Mouse (Mus musculus) limb, embryonic 12.5 days (tissue): ENCODE measurements around the gene Zfp84. TPM values are rescaled to one million over a fixed set of nuclear protein-coding genes. Genes with fewer than 3 reads are reported as not detected.
"Not testable (repeated sequence)": the region's sequence is repeated elsewhere in the genome, so short reads cannot be mapped to it uniquely, and the experiment has no call there.

Source experiments
- ATAC-seq: fragments of 200-750 bp; cut with Nextera tagmentation; 2 replicates; pipeline ENCODE4 v1.8.0; 2017; ENCODE audit warnings: low read depth, moderate TSS enrichment; ENCODE audit not compliant: insufficient number of reproducible peaks, insufficient read depth, low FRiP score, low TSS enrichment
- H3K27ac ChIP-seq: fragments of 300-500 bp; sonication (generic); 2 replicates; pipeline ENCODE4 v1.5.1; 2016; ENCODE audit warnings: mild to moderate bottlenecking, moderate library complexity
- H3K27me3 ChIP-seq: fragments of 300-500 bp; sonication (generic); 2 replicates; pipeline ENCODE4 v1.6.1; 2016; ENCODE audit warnings: mild to moderate bottlenecking, moderate library complexity
- H3K36me3 ChIP-seq: fragments of 300-500 bp; sonication (generic); 2 replicates; pipeline ENCODE4 v1.6.1; 2016; ENCODE audit warnings: mild to moderate bottlenecking, moderate library complexity
- H3K4me1 ChIP-seq: fragments of 300-500 bp; sonication (generic); replicated peaks from 2 replicates; pipeline ENCODE4 v1.6.1; 2016
- H3K4me2 ChIP-seq: fragments of 300-500 bp; sonication (generic); 2 replicates; pipeline ENCODE4 v1.6.1; 2016; ENCODE audit warnings: mild to moderate bottlenecking, moderate library complexity
- H3K4me3 ChIP-seq: fragments of 300-500 bp; sonication (generic); replicated peaks from 2 replicates; pipeline ENCODE4 v1.5.1; 2016; ENCODE audit warnings: mild to moderate bottlenecking
- H3K9ac ChIP-seq: fragments of 300-500 bp; sonication (generic); replicated peaks from 2 replicates; pipeline ENCODE4 v1.6.1; 2016; ENCODE audit warnings: mild to moderate bottlenecking, moderate library complexity
- H3K9me3 ChIP-seq: fragments of 300-500 bp; sonication (generic); 2 replicates; pipeline ENCODE4 v1.6.1; 2016; ENCODE audit warnings: mild to moderate bottlenecking, moderate library complexity
- WGBS: fragments of 180-500 bp; shearing (Covaris S2); methylation state at CpG from one replicate; pipeline ENCODE4 v1.1.7; 2016; 5-methylcytosine and 5-hydroxymethylcytosine counted together
- polyA plus RNA-seq: library from polyadenylated mRNA; unstranded; fragments of >200 nt; fragmentation: Nextera tagmentation; extraction: Ambion mirVana; gene quantifications from 2 replicates; pipeline ENCODE4 v1.2.1, GENCODE M21; 2016

Zfp84 gene
- polyA plus RNA-seq = 14.0 and 14.7 TPM in 2 replicates

- peak; percentile 92 for ATAC-seq
- H3K36me3 ChIP-seq = peaks cover 25% of the 10 kb centered on the region
- H3K4me2 ChIP-seq = peak within 1 kb of the TSS; percentile 67
- H3K4me3 ChIP-seq = peak within 1 kb of the TSS; percentile 74
- peak within 1 kb of the TSS; percentile 65 for H3K9ac ChIP-seq
- peak within 1 kb of the TSS; percentile 83 for H3K27ac ChIP-seq
- H3K9me3 ChIP-seq = no peaks in the 10 kb centered on the region
- no peaks in the 10 kb centered on the region for H3K27me3 ChIP-seq
- H3K4me1 ChIP-seq = peaks cover 16% of the 10 kb centered on the region
- WGBS = under 1% methylated on average over 32 of the region's 32 CpGs
Measured at GRCm38 (mm10) chr7:29768090-29768900, at the start of gene Zfp84. Gene Zfp84 (plus strand): TSS chr7:29768552.

DNA sequence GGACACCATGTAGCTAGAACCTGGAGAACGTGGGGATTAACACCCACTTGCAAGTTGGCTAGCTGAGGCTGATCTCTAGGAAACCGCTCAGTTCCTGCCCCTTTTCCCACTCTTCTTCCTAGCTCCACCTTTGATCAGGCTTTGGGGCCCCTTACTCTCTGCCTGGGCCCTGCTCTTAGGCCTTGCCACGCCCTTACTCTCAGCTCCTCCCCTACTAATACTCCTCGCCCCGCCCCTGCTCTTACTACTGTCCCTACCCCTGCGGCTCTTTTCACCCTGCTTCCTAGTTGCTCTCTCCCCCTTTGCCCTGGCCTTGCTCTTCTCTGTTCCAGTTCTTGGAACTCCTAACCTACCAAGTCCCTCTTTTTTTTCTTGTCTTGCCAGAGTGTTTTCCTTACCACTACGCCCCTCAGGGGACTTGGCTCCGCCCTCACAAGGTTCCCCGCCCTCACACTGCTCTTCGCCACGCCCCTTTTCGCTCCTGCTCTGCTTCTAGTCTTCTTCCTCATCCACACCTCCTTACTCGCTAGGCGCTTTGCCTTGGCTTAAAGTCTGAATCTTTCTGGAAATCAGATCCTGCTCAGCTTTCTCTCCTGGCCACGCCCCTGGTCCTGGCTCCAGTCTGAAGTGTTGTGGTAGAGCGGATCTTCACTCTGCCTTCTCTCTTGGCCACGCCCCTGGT is 42.8 kb upstream of the Zfp84 start:
- H3K4me3 ChIP-seq, H3K9ac ChIP-seq, H3K9me3 ChIP-seq, H3K27ac ChIP-seq, H3K4me1 ChIP-seq, ATAC-seq, H3K36me3 ChIP-seq, H3K27me3 ChIP-seq: not testable (repeated sequence)
- H3K4me2 ChIP-seq = peak overlapping the region; percentile 13; the same call in 1 of the 2 replicates
- 25% methylated on average over 17 of the region's 17 CpGs for WGBS

- H3K27me3 ChIP-seq, H3K4me1 ChIP-seq, H3K36me3 ChIP-seq, H3K4me3 ChIP-seq, H3K9ac ChIP-seq, ATAC-seq, H3K27ac ChIP-seq: not testable (repeated sequence)
- H3K9me3 ChIP-seq = peaks cover 11% of the 10 kb centered on the region
- WGBS = 51% methylated on average over 11 of the region's 11 CpGs
- H3K4me2 ChIP-seq = peak within 1 kb of the TSS; percentile 13; the same call in 1 of the 2 replicates
Measured at GRCm38 (mm10) chr7:29726860-29727259, 41.5 kb upstream of the Zfp84 start, which contains the start of gene Catsperg2. Gene Catsperg2 (minus strand): TSS chr7:29727032.

GRCm38 (mm10) chr7:29728055-29728454 is 40.3 kb upstream of the Zfp84 start:
- 94% methylated on average over 2 of the region's 2 CpGs for WGBS
- peaks cover 13% of the 10 kb centered on the region for H3K9me3 ChIP-seq

DNA sequence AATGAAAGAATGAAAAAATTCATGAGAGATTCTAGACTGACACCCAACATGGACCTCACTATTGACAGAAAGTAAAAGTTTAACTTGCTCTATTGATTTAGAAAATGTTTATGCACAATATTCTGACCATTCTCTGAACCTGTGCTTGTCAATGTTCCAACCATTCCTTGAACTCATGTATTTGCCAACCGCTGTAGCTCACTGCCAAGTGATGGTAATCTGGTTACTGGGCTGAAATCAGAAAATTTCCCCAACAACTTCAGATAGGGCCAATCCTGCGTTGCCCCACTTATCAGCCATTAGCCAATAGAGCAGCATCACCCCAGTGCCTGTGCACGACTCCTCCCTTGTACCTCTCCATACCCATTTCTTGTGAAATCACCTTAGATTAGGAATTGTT is 26.1 kb upstream of the Zfp84 start:
- no peaks in the 10 kb centered on the region for H3K27me3 ChIP-seq
- no peaks in the 10 kb centered on the region for H3K4me1 ChIP-seq
- H3K36me3 ChIP-seq = no peaks in the 10 kb centered on the region
- WGBS = 85% methylated on average over 3 of the region's 3 CpGs
- ATAC-seq = no peak
- H3K4me2 ChIP-seq = no peak overlapping the region
- H3K4me3 ChIP-seq = no peak overlapping the region
- H3K9me3 ChIP-seq = peaks cover 5% of the 10 kb centered on the region; the same call in 1 of the 2 replicates
- H3K27ac ChIP-seq = no peak overlapping the region
- H3K9ac ChIP-seq = no peak overlapping the region

More at GRCm38 (mm10) chr7:29728055-29728454, 40.3 kb upstream of the Zfp84 start:
- no peak overlapping the region for H3K27ac ChIP-seq
- H3K36me3 ChIP-seq = no peaks in the 10 kb centered on the region
- H3K4me1 ChIP-seq = no peaks in the 10 kb centered on the region
- no peaks in the 10 kb centered on the region for H3K27me3 ChIP-seq
- H3K4me3 ChIP-seq = no peak overlapping the region
- no peak overlapping the region for H3K9ac ChIP-seq
- no peak for ATAC-seq
- H3K4me2 ChIP-seq = no peak overlapping the region

GRCm38 (mm10) chr7:29760476-29760875 is 7.9 kb upstream of the Zfp84 start:
- no peak for ATAC-seq
- H3K36me3 ChIP-seq = 0 out of 2 replicates have a peak, but pooled peaks cover 3% of the 10 kb centered on the region
- H3K27ac ChIP-seq = no peak overlapping the region
- no peak overlapping the region for H3K9ac ChIP-seq
- no peaks in the 10 kb centered on the region for H3K4me1 ChIP-seq
- H3K9me3 ChIP-seq = 0 out of 2 replicates have a peak, but pooled peaks cover 7% of the 10 kb centered on the region
- WGBS = 84% methylated on average over 5 of the region's 5 CpGs
- H3K4me3 ChIP-seq = no peak overlapping the region
- no peak overlapping the region for H3K4me2 ChIP-seq
- H3K27me3 ChIP-seq = no peaks in the 10 kb centered on the region

DNA sequence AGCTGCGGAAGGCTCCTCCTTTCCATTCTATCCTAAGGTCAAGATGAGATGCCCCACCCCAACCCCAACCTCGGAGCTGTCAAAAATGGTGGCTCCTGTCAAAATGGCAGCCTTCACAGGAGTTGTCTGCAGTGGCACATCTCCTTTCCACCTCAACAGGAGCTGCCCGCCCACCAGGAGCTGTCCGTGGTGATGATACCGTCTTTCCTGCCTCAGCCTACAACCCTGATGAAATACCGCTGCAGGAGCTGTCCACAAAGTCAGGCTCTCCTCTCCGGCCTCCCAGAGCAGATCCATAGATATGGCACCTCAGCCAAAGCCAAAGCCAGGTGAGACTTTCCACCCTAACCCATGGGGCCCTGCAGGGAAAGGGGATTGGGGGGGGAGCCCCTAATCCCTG is 3.6 kb upstream of the Zfp84 start:
- WGBS = 70% methylated on average over 7 of the region's 7 CpGs
- Histone ChIP-seq H3K4me2 (no peak overlapping the region), H3K36me3 (0 out of 2 replicates have a peak, but pooled peaks cover 3% of the 10 kb centered on the region), H3K9ac (no peak overlapping the region), H3K27me3 (no peaks in the 10 kb centered on the region), H3K4me3 (no peak overlapping the region), H3K9me3 (no peaks in the 10 kb centered on the region), H3K4me1 (peaks cover 12% of the 10 kb centered on the region), H3K27ac (no peak overlapping the region)
- no peak for ATAC-seq

DNA sequence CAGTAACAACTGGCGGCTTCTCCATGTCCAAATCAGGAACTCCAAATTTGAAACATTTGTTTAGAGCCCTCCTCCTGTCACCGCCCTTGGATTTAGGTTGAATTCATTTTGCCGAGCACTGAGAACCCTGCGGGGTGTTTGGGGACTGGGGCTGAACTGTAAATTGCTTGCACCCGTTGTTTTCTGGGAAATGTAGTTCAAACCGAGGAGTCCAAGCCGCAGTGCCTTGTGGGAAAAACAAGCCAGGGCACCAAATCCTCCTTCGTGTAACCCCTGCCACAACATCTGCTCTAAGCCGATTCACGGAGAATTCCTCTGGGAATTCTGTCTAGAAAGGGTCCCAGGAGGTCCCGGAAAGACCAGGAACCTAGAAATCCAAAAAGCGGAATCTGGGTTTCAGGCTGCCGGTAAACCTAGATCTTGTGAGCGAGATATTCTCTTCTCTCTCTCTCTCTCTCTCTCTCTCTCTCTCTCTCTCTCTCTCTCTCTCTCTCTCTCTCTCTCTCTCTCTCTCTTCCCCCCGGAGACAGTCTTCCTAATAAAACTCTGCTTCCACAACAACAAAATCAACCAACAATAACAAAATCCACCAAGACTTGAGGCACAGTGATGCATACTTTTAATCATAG is 1.2 kb upstream of the Zfp84 start:
- peak; percentile 40; the same call in 1 of the 2 replicates for ATAC-seq
- Histone ChIP-seq H3K27me3 (no peaks in the 10 kb centered on the region), H3K9me3 (no peaks in the 10 kb centered on the region), H3K4me2 (peak overlapping the region; percentile 67), H3K4me1 (peaks cover 16% of the 10 kb centered on the region), H3K36me3 (peaks cover 16% of the 10 kb centered on the region), H3K27ac (0 out of 2 replicates have a peak overlapping the region, but pooled peaks have one; percentile 46), H3K9ac (peak overlapping the region; percentile 56), H3K4me3 (peak overlapping the region; percentile 74)
- 2% methylated on average over 15 of the region's 15 CpGs for WGBS

GRCm38 (mm10) chr7:29768980-29769379 is 628 bp downstream of the Zfp84 start:
- no peak for ATAC-seq
- peak overlapping the region; percentile 74 for H3K4me3 ChIP-seq
- peaks cover 16% of the 10 kb centered on the region for H3K4me1 ChIP-seq
- H3K27ac ChIP-seq = peak overlapping the region; percentile 71
- H3K27me3 ChIP-seq = no peaks in the 10 kb centered on the region
- H3K9ac ChIP-seq = peak overlapping the region; percentile 65
- H3K4me2 ChIP-seq = peak overlapping the region; percentile 67
- WGBS = 8% methylated on average over 10 of the region's 10 CpGs
- H3K36me3 ChIP-seq = peaks cover 32% of the 10 kb centered on the region
- H3K9me3 ChIP-seq = no peaks in the 10 kb centered on the region

GRCm38 (mm10) chr7:29773503-29773902 is 5.2 kb downstream of the Zfp84 start:
- no peak overlapping the region for H3K4me2 ChIP-seq
- 0 out of 2 replicates have a peak overlapping the region, but pooled peaks have one; percentile 53 for H3K27ac ChIP-seq
- no peak overlapping the region for H3K9ac ChIP-seq
- H3K27me3 ChIP-seq = no peaks in the 10 kb centered on the region
- no peak for ATAC-seq
- H3K4me3 ChIP-seq = no peak overlapping the region
- H3K4me1 ChIP-seq = peaks cover 12% of the 10 kb centered on the region
- 89% methylated on average over 7 of the region's 7 CpGs for WGBS
- H3K36me3 ChIP-seq = peaks cover 73% of the 10 kb centered on the region
- H3K9me3 ChIP-seq = no peaks in the 10 kb centered on the region

DNA sequence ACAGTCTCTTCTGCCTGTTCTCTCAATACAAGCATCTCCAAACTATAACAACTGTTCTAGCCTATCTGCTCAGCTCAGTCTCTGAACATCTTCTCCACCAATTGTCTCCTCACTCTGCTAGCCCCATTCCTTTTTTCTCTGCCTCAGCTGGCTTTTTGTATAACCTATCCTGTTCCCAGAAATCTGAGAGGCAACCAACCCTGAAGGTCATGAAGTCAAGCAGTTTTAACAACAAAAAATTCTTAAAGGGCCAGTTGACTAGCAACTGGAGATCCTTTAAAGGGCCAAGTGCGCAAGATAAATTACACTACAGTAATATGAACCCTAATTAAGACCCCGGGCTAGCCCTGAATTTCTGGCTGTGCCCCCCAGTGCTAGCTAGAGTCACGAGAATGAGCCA is 6.0 kb downstream of the Zfp84 start:
- H3K4me3 ChIP-seq = no peak overlapping the region
- H3K9me3 ChIP-seq = no peaks in the 10 kb centered on the region
- H3K4me2 ChIP-seq = no peak overlapping the region
- H3K27ac ChIP-seq = no peak overlapping the region
- no peaks in the 10 kb centered on the region for H3K27me3 ChIP-seq
- peaks cover 82% of the 10 kb centered on the region for H3K36me3 ChIP-seq
- H3K9ac ChIP-seq = no peak overlapping the region
- 86% methylated on average over 3 of the region's 3 CpGs for WGBS
- peaks cover 8% of the 10 kb centered on the region for H3K4me1 ChIP-seq
- ATAC-seq = no peak
